Mouse (Mus musculus) intestine, postnatal 0 days (tissue): ENCODE measurements around the gene Abcd3. TPM values are rescaled to one million over a fixed set of nuclear protein-coding genes. Genes with fewer than 3 reads are reported as not detected.

Source experiments
- ATAC-seq: fragments of 200-750 bp; cut with Nextera tagmentation; 2 replicates; pipeline ENCODE4 v1.8.0; 2017; ENCODE audit warnings: mild to moderate bottlenecking, moderate TSS enrichment, moderate library complexity
- H3K27ac ChIP-seq: fragments of 300-500 bp; sonication (generic); 2 replicates; pipeline ENCODE4 v1.5.1; 2014; ENCODE audit warnings: mild to moderate bottlenecking, low read depth, low read length, moderate library complexity
- H3K27me3 ChIP-seq: fragments of 300-500 bp; sonication (generic); replicated peaks from 2 replicates; pipeline ENCODE4 v1.6.1; 2014; ENCODE audit warnings: low read length, mixed read lengths; ENCODE audit not compliant: control insufficient read depth, insufficient read depth
- H3K36me3 ChIP-seq: fragments of 300-500 bp; sonication (generic); 2 replicates; pipeline ENCODE4 v1.6.1; 2014; ENCODE audit warnings: mild to moderate bottlenecking, moderate library complexity; ENCODE audit not compliant: control insufficient read depth, insufficient read depth
- H3K4me1 ChIP-seq: fragments of 300-500 bp; sonication (generic); replicated peaks from 2 replicates; pipeline ENCODE4 v1.6.1; 2014; ENCODE audit warnings: antibody characterized with exemption, low read length, mixed read lengths; ENCODE audit not compliant: control insufficient read depth, insufficient read depth
- H3K4me2 ChIP-seq: fragments of 300-500 bp; sonication (generic); replicated peaks from 2 replicates; pipeline ENCODE4 v1.6.1; 2014; ENCODE audit warnings: low read depth, mild to moderate bottlenecking, moderate library complexity
- H3K4me3 ChIP-seq: fragments of 300-500 bp; sonication (generic); 2 replicates; pipeline ENCODE4 v1.5.1; 2014; ENCODE audit warnings: low read depth, low read length
- H3K9ac ChIP-seq: fragments of 300-500 bp; sonication (generic); 2 replicates; pipeline ENCODE4 v1.6.1; 2014; ENCODE audit warnings: mild to moderate bottlenecking, low read depth, low read length
- H3K9me3 ChIP-seq: fragments of 300-500 bp; sonication (generic); 2 replicates; pipeline ENCODE4 v1.6.1; 2016; ENCODE audit warnings: mixed run types; ENCODE audit not compliant: control insufficient read depth
- CTCF ChIP-seq: sonication (generic); IDR thresholded peaks from 2 replicates; pipeline ENCODE4 v1.5.1; 2016; ENCODE audit warnings: low read depth, mild to moderate bottlenecking, control low read depth, antibody characterized with exemption, moderate library complexity
- WGBS: fragments of 180-500 bp; shearing (Covaris S2); extraction: QIAGEN DNeasy Blood & Tissue Kit; methylation state at CpG from one replicate; pipeline ENCODE4 v1.1.7; 2014; 5-methylcytosine and 5-hydroxymethylcytosine counted together
- polyA plus RNA-seq: library from polyadenylated mRNA; unstranded; fragments of >200 nt; fragmentation: Nextera tagmentation; extraction: Ambion mirVana; gene quantifications from 2 replicates; pipeline ENCODE4 v1.2.1, GENCODE M21; 2015

Abcd3 gene
- polyA plus RNA-seq, 1 experiment from 2014 or later: 46.9 TPM

GRCm38 (mm10) chr3:121722971-121723844, 91.9 kb downstream of the Abcd3 start, which contains the start of gene F3:
F3 (plus strand) TSS chr3:121723537.
- no peaks in the 10 kb centered on the region for H3K9me3 ChIP-seq
- H3K4me2 ChIP-seq: peak within 1 kb of the TSS; percentile 95
- ATAC-seq: peak; percentile 71
- 1% methylated on average over 70 of the region's 73 CpGs for WGBS
- no peaks in the 10 kb centered on the region; the same call in 1 of the 2 replicates for H3K36me3 ChIP-seq
- H3K9ac ChIP-seq: peak within 1 kb of the TSS; percentile 65
- peak; percentile 89 for TF ChIP-seq CTCF
- H3K27me3 ChIP-seq: peaks cover 20% of the 10 kb centered on the region; the same call in 1 of the 2 replicates
- peak within 1 kb of the TSS; percentile 50 for H3K27ac ChIP-seq
- peak within 1 kb of the TSS; percentile 63 for H3K4me3 ChIP-seq
- peaks cover 6% of the 10 kb centered on the region for H3K4me1 ChIP-seq

- H3K27me3 ChIP-seq: peaks cover 22% of the 10 kb centered on the region; the same call in 1 of the 2 replicates
- peaks cover 6% of the 10 kb centered on the region for H3K4me1 ChIP-seq
- H3K9ac ChIP-seq: no peak overlapping the region
- ATAC-seq: no peak
- H3K27ac ChIP-seq: no peak overlapping the region
- H3K4me3 ChIP-seq: no peak overlapping the region
- no peaks in the 10 kb centered on the region for H3K9me3 ChIP-seq
- no peak for TF ChIP-seq CTCF
- 65% methylated on average over 7 of the region's 7 CpGs for WGBS
- no peaks in the 10 kb centered on the region; the same call in 1 of the 2 replicates for H3K36me3 ChIP-seq
- H3K4me2 ChIP-seq: peak overlapping the region; percentile 59
These were observed 93.4 kb downstream of the Abcd3 start for GRCm38 (mm10) chr3:121721691-121722070.

- peaks cover 23% of the 10 kb centered on the region; the same call in 1 of the 2 replicates for H3K27me3 ChIP-seq
- H3K27ac ChIP-seq: no peak overlapping the region
- peak overlapping the region; percentile 18 for H3K4me3 ChIP-seq
- H3K9ac ChIP-seq: no peak overlapping the region
- WGBS: 28% methylated on average over 14 of the region's 14 CpGs
- 0 out of 2 replicates have a peak, but pooled peaks have one; percentile 27 for ATAC-seq
- H3K9me3 ChIP-seq: no peaks in the 10 kb centered on the region
- TF ChIP-seq CTCF: no peak
- peaks cover 6% of the 10 kb centered on the region for H3K4me1 ChIP-seq
- H3K4me2 ChIP-seq: peak overlapping the region; percentile 59
- H3K36me3 ChIP-seq: no peaks in the 10 kb centered on the region
These were observed 94.1 kb downstream of the Abcd3 start for GRCm38 (mm10) chr3:121720801-121721690.

GRCm38 (mm10) chr3:121719701-121720100, 95.4 kb downstream of the Abcd3 start:
- Histone ChIP-seq H3K27me3 (peaks cover 27% of the 10 kb centered on the region; the same call in 1 of the 2 replicates), H3K4me1 (peaks cover 11% of the 10 kb centered on the region), H3K36me3 (no peaks in the 10 kb centered on the region), H3K4me2 (no peak overlapping the region), H3K9ac (no peak overlapping the region), H3K27ac (no peak overlapping the region), H3K9me3 (no peaks in the 10 kb centered on the region), H3K4me3 (no peak overlapping the region)
- no peak for ATAC-seq
- TF ChIP-seq CTCF: no peak
- WGBS: 74% methylated on average over 3 of the region's 3 CpGs

GRCm38 (mm10) chr3:121718679-121719078, 96.4 kb downstream of the Abcd3 start:
- Histone ChIP-seq H3K9ac (no peak overlapping the region), H3K27ac (no peak overlapping the region), H3K36me3 (no peaks in the 10 kb centered on the region), H3K4me2 (no peak overlapping the region), H3K4me3 (no peak overlapping the region), H3K4me1 (peaks cover 14% of the 10 kb centered on the region), H3K27me3 (peaks cover 27% of the 10 kb centered on the region; the same call in 1 of the 2 replicates), H3K9me3 (no peaks in the 10 kb centered on the region)
- 77% methylated on average over 8 of the region's 8 CpGs for WGBS
- ATAC-seq: no peak
- no peak for TF ChIP-seq CTCF

GRCm38 (mm10) chr3:121716480-121716879, 98.6 kb downstream of the Abcd3 start:
- 0 out of 2 replicates have a peak, but pooled peaks cover 8% of the 10 kb centered on the region for H3K4me1 ChIP-seq
- WGBS: 82% methylated on average over 5 of the region's 5 CpGs
- no peaks in the 10 kb centered on the region for H3K36me3 ChIP-seq

More at GRCm38 (mm10) chr3:121716480-121716879, 98.6 kb downstream of the Abcd3 start:
- peaks cover 34% of the 10 kb centered on the region; the same call in 1 of the 2 replicates for H3K27me3 ChIP-seq
- no peak overlapping the region for H3K9ac ChIP-seq
- ATAC-seq: no peak
- TF ChIP-seq CTCF: no peak
- no peak overlapping the region for H3K4me2 ChIP-seq
- H3K9me3 ChIP-seq: no peaks in the 10 kb centered on the region
- no peak overlapping the region for H3K4me3 ChIP-seq
- H3K27ac ChIP-seq: no peak overlapping the region
